In the genomic region with DNA sequence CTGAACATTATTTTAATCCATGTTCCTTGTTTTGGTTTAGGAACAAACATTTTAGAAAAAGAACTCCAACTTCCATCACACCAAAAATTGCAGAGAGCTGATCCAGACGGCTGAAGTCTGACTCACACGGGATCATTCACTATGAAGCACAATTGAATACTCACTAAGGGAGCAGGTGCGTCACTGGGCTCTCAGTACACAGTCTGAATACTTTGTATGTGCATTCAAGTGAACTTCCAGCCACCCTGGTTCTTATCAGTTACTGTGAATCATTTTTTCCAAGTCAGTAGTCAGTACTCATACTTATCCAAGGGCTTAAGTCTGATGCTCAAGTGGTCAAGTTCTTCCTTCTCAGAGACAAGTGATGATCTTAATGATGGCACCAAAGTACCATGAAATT, we compare ENCODE assay signal across 24 mouse cellular contexts.
DNase-seq lines count a peak whose midpoint lies in the region; ATAC-seq and TF ChIP-seq lines count a peak whose summit lies in the region.
"Had no signal": no experiment of that assay in that cellular context is flagged by ENCODE, and none has a peak within 500 bp of the region (broad histone marks: within the 10 kb centered on the region; RNA-seq: fewer than 3 reads in every experiment).

No protein-coding gene starts in this region.

- no peak for TF ChIP-seq RAD21 in CH12.LX (IDR thresholded peaks at IDR 0.05; ENCODE audit: low read depth, low read length)

- H3K27me3 ChIP-seq in CH12.LX (replicated peaks) (no peaks in the 10 kb centered on the region), Patski (no peaks in the 10 kb centered on the region)
- H3K27me3 ChIP-seq in forebrain, embryonic 11.5 days (ENCODE audit: control insufficient read depth, insufficient read depth, low read length) = no peaks in the 10 kb centered on the region
- no peaks in the 10 kb centered on the region for H3K27me3 ChIP-seq in intestine, embryonic 16.5 days (replicated peaks; ENCODE audit: control insufficient read depth, insufficient read depth, low read length)

- no peak overlapping the region for H3K4me3 ChIP-seq in CH12.LX (replicated peaks in 1 of 3; ENCODE audit: low read depth in 2 of 3, low read length in 2 of 3, poor library complexity in 1 of 3)
- H3K4me3 ChIP-seq in forebrain, embryonic 11.5 days (ENCODE audit: low read depth, low read length) = no peak overlapping the region
- H3K4me3 ChIP-seq in intestine, embryonic 16.5 days (ENCODE audit: low read length) = no peak overlapping the region

- in situ Hi-C loops in CH12.LX (cut with MboI; ENCODE audit: low pct_ligation_motif_present, low pct_unique_long_range_greater_than_20kb, low sequenced_read_pairs) = no loop called here
- in situ Hi-C loops in Patski (cut with MboI; ENCODE audit: low pct_unique_long_range_greater_than_20kb) = no loop called here

- ATAC-seq in Patski = peak; percentile 85
- ATAC-seq in forebrain, embryonic 11.5 days (replicated peaks; ENCODE audit: low FRiP score) = no peak
- ATAC-seq in intestine, embryonic 16.5 days = no peak
- ATAC-seq: activated CD4-positive, CD25-positive, alpha-beta regulatory T cell, adult 4 months; CD4-positive, CD25-positive, alpha-beta regulatory T cell, adult 4 months had no signal

- DNase-seq in CH12.LX (ENCODE audit: extremely low read depth) (peak; percentile 3), Patski (ENCODE audit: low read depth, low spot score) (peak; percentile 63)
- peak; percentile 65 for DNase-seq in Muller cell, postnatal 12 days (ENCODE audit: inconsistent ontology term)
- peak; percentile 38 for DNase-seq in brain, adult 2 months (ENCODE audit: low read depth, low spot score)
- no peak for DNase-seq in forebrain, embryonic 11.5 days (ENCODE audit: low spot score)
- DNase-seq in spleen, postnatal 36 days (ENCODE audit: low spot score in 2 of 2) = no peak
- DNase-seq in urinary bladder, postnatal 25 days (ENCODE audit: low spot score) = no peak
- DNase-seq: adrenal gland, adult 2 months; adrenal gland, adult 8-10 months; adrenal gland, postnatal 10 days; adrenal gland, postnatal 14 days; adrenal gland, postnatal 25 days; adrenal gland, postnatal 36 days; B cell, adult 2 months; cerebellum, adult 11 months; cerebellum, adult 11-12 months; cerebellum, adult 18-20 months; cerebellum, adult 2 months; cerebellum, adult 8-10 months; cerebellum, adult 9-10 months had no signal

- no peak overlapping the region for H3K9ac ChIP-seq in CH12.LX (ENCODE audit: insufficient read depth, low read depth)
- no peak overlapping the region for H3K9ac ChIP-seq in forebrain, embryonic 11.5 days (ENCODE audit: low read length)
- H3K9ac ChIP-seq in intestine, embryonic 16.5 days (ENCODE audit: low read depth, low read length) = no peak overlapping the region

- no peaks in the 10 kb centered on the region for H3K9me3 ChIP-seq in CH12.LX (replicated peaks; ENCODE audit: low read length)
- H3K9me3 ChIP-seq in forebrain, embryonic 11.5 days (ENCODE audit: control insufficient read depth, low read length) = no peaks in the 10 kb centered on the region
- no peaks in the 10 kb centered on the region for H3K9me3 ChIP-seq in intestine, embryonic 16.5 days (ENCODE audit: control insufficient read depth, low read length)
- H3K9me3 ChIP-seq: G1E had no signal

- POLR2A ChIA-PET in Patski (lab: Charles Lee) = no interaction called here

- dilution Hi-C loops in CH12.LX (cut with MboI; ENCODE audit: extremely low pct_ligation_motif_present, extremely low pct_unique_long_range_greater_than_20kb, low sequenced_read_pairs) = no loop called here

- TF ChIP-seq EP300 in CH12.LX (IDR thresholded peaks at IDR 0.05; ENCODE audit: low read length) = no peak; the same call in 1 of the 2 replicates

- TF ChIP-seq CTCF in CH12.LX (conservative IDR thresholded peaks at IDR 0.05 in 1 of 2, IDR thresholded peaks at IDR 0.05 in 1 of 2; ENCODE audit: low read depth in 2 of 2, low read length in 2 of 2) (no peak), Patski (IDR thresholded peaks at IDR 0.05) (no peak)

- H3K4me1 ChIP-seq in CH12.LX (ENCODE audit: control insufficient read depth in 1 of 2, insufficient read depth in 2 of 2) = peaks cover 0 to 3% of the 10 kb centered on the region in 2 experiments; a peak in 2 of 4 replicates
- H3K4me1 ChIP-seq in forebrain, embryonic 11.5 days (replicated peaks; ENCODE audit: control insufficient read depth, insufficient read depth, low read length) = no peaks in the 10 kb centered on the region
- H3K4me1 ChIP-seq in intestine, embryonic 16.5 days (ENCODE audit: control insufficient read depth, insufficient read depth, low read length) = no peaks in the 10 kb centered on the region

- WGBS in forebrain, embryonic 11.5 days = 83% methylated on average over 3 of the region's 3 CpGs
- WGBS in intestine, embryonic 16.5 days = 86% methylated on average over 3 of the region's 3 CpGs

- H3K36me3 ChIP-seq in CH12.LX (replicated peaks in 1 of 2; ENCODE audit: control insufficient read depth in 1 of 2, insufficient read depth in 1 of 2, low read length in 1 of 2) = no peaks in the 10 kb centered on the region
- no peaks in the 10 kb centered on the region for H3K36me3 ChIP-seq in forebrain, embryonic 11.5 days (ENCODE audit: control insufficient read depth, insufficient read depth, low read length)
- H3K36me3 ChIP-seq in intestine, embryonic 16.5 days (ENCODE audit: control insufficient read depth, insufficient read depth, low read length) = no peaks in the 10 kb centered on the region
- H3K36me3 ChIP-seq: G1E had no signal

- CTCF ChIA-PET in Patski (lab: Charles Lee) = interaction anchor here (0.9 kb wide), 1 partner anchor 20 kb away, joined by 4 read pairs; no protein-coding TSS in a partner anchor

- H3K27ac ChIP-seq in CH12.LX (ENCODE audit: insufficient read depth, low read depth) = no peak overlapping the region
- H3K27ac ChIP-seq in forebrain, embryonic 11.5 days (ENCODE audit: low read depth, low read length) = no peak overlapping the region
- H3K27ac ChIP-seq in intestine, embryonic 16.5 days (ENCODE audit: low read length) = no peak overlapping the region

- H3K79me2 ChIP-seq in CH12.LX (replicated peaks; ENCODE audit: control insufficient read depth, extremely low read depth, insufficient read depth, poor library complexity, severe bottlenecking) = no peaks in the 10 kb centered on the region

- no peak for TF ChIP-seq POLR2A in CH12.LX (IDR thresholded peaks at IDR 0.05; ENCODE audit: low read depth, low read length)

- no peak overlapping the region for H3K4me2 ChIP-seq in CH12.LX (ENCODE audit: insufficient read depth, low read depth, poor library complexity, severe bottlenecking)
- no peak overlapping the region for H3K4me2 ChIP-seq in forebrain, embryonic 11.5 days (ENCODE audit: low read depth, low read length, severe bottlenecking)
- H3K4me2 ChIP-seq in intestine, embryonic 16.5 days (ENCODE audit: low read depth, low read length) = no peak overlapping the region

TF ChIP-seq in CH12.LX, 34 proteins besides CTCF, POLR2A, EP300 and RAD21:
- no peak for TF ChIP-seq ELF1 (IDR thresholded peaks at IDR 0.05; ENCODE audit: low read depth, low read length)
- no peak for TF ChIP-seq GABPA (IDR thresholded peaks at IDR 0.05; ENCODE audit: insufficient replicate concordance, low read depth, low read length)
- TF ChIP-seq POLR2AphosphoS2 (IDR thresholded peaks at IDR 0.05; ENCODE audit: low read depth, low read length) = no peak
- TF ChIP-seq ETS1 (conservative IDR thresholded peaks at IDR 0.05; ENCODE audit: low read depth, low read length) = no peak
- no peak for TF ChIP-seq NRF1 (IDR thresholded peaks at IDR 0.05; ENCODE audit: low read depth, low read length)
- TF ChIP-seq ZMIZ1 (IDR thresholded peaks at IDR 0.05; ENCODE audit: low read depth, low read length) = no peak
- TF ChIP-seq HCFC1 (IDR thresholded peaks at IDR 0.05; ENCODE audit: low read depth, low read length) = no peak

Comparison
In these comparisons a context has a peak if more than half of its experiments do, and no peak if none do; other contexts are left out.
1. DNase-seq: peak in CH12.LX (single experiment), Muller cell, postnatal 12 days (single experiment), Patski (single experiment) and brain, adult 2 months (single experiment); none in forebrain, embryonic 11.5 days (single experiment), spleen, postnatal 36 days (0 of 2) and urinary bladder, postnatal 25 days (single experiment).